Mouse (Mus musculus): ENCODE results near the gene Rpsa. TPM values are rescaled to one million over a fixed set of nuclear protein-coding genes. Genes with fewer than 3 reads are reported as not detected.

Gene Rpsa
- polyA plus RNA-seq, 1 experiment from 2014 or later = 1,176 TPM

DNA sequence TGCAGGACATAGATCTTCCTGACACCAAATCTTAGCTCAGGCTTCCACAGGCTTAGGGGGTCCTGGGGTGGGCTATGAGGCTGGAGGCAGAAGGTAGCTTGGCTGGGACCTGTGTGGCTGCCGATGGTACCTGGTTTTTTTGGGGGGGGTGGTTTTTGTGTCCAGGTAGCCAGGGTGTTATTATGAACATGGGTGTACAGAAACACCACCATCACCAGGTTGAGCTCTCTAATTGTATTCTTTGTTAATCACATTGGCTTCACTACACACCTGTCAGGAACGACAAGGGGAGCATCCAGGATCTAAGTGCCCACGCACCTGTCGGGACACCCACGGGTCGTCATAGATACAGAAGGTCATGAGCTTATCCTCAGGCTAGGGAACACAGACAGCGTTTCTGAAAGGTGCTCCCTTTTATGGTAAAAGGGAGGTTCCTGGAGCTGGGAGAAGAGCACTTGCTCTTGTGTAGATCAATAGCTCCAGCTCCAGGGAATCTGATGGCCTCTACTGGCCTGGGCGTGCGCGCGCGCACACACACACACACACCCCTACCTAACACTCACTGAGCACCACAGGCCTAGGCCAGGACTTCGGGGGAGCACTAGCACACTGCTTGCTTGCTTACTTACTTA is 7.2 kb downstream of the Rpsa start:
- no peak overlapping the region for H3K4me3 ChIP-seq (replicated peaks; ENCODE audit: low read depth, low read length)
- no peak overlapping the region for H3K27ac ChIP-seq (replicated peaks; ENCODE audit: low read depth, low read length)
- WGBS = 88% methylated on average over 13 of the region's 13 CpGs
- ATAC-seq (ENCODE audit: low FRiP score, low TSS enrichment) = no peak
- no peak for DNase-seq
- H3K9me3 ChIP-seq (ENCODE audit: control insufficient read depth, low read length) = no peaks in the 10 kb centered on the region
- H3K27me3 ChIP-seq (ENCODE audit: control insufficient read depth, insufficient read depth, low read length) = no peaks in the 10 kb centered on the region
- no peaks in the 10 kb centered on the region for H3K4me1 ChIP-seq (ENCODE audit: control insufficient read depth, insufficient read depth, low read length)
- no peak overlapping the region for H3K9ac ChIP-seq (replicated peaks; ENCODE audit: low read length)
- H3K36me3 ChIP-seq (ENCODE audit: control insufficient read depth, insufficient read depth, low read length) = peaks cover 35% of the 10 kb centered on the region
- no peak overlapping the region for H3K4me2 ChIP-seq (ENCODE audit: low read length)

DNA sequence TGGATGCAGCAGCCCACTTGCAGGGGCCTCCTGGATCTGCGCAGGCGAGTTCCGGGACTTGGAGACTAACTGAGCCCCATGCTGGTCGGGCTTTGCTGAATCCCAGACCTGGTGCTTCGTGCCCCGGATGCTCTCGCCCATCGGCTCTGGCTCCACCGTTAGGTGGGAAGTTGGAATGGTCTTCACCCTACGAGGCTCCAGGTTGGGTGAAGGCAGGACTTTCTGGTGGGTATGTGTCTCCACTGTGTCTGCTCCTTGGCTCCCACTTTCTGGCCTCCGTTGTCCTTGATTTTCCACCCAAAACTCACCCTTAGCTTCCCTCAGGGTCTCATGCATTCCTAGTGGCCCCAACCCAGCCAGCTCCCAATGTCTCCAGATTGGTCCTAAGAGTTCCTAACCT is 8.0 kb downstream of the Rpsa start:
- Histone ChIP-seq H3K27ac (replicated peaks; ENCODE audit: low read depth, low read length) (no peak overlapping the region), H3K4me2 (ENCODE audit: low read length) (no peak overlapping the region), H3K4me1 (ENCODE audit: control insufficient read depth, insufficient read depth, low read length) (no peaks in the 10 kb centered on the region), H3K36me3 (ENCODE audit: control insufficient read depth, insufficient read depth, low read length) (peaks cover 28% of the 10 kb centered on the region), H3K9ac (replicated peaks; ENCODE audit: low read length) (no peak overlapping the region), H3K9me3 (ENCODE audit: control insufficient read depth, low read length) (no peaks in the 10 kb centered on the region), H3K4me3 (replicated peaks; ENCODE audit: low read depth, low read length) (no peak overlapping the region), H3K27me3 (ENCODE audit: control insufficient read depth, insufficient read depth, low read length) (no peaks in the 10 kb centered on the region)
- no peak for DNase-seq
- ATAC-seq (ENCODE audit: low FRiP score, low TSS enrichment) = no peak
- 91% methylated on average over 11 of the region's 11 CpGs for WGBS

- WGBS = 18% methylated on average over 4 of the region's 4 CpGs
- Histone ChIP-seq H3K27ac (replicated peaks; ENCODE audit: low read depth, low read length) (no peak overlapping the region), H3K4me1 (ENCODE audit: control insufficient read depth, insufficient read depth, low read length) (no peaks in the 10 kb centered on the region), H3K9me3 (ENCODE audit: control insufficient read depth, low read length) (no peaks in the 10 kb centered on the region), H3K4me3 (replicated peaks; ENCODE audit: low read depth, low read length) (no peak overlapping the region), H3K9ac (replicated peaks; ENCODE audit: low read length) (no peak overlapping the region), H3K4me2 (ENCODE audit: low read length) (no peak overlapping the region), H3K27me3 (ENCODE audit: control insufficient read depth, insufficient read depth, low read length) (no peaks in the 10 kb centered on the region), H3K36me3 (ENCODE audit: control insufficient read depth, insufficient read depth, low read length) (no peaks in the 10 kb centered on the region)
- DNase-seq (peak; percentile 95), ATAC-seq (ENCODE audit: low FRiP score, low TSS enrichment) (no peak)
These were observed 13.2 kb downstream of the Rpsa start for GRCm38 (mm10) chr9:120140652-120141051.

GRCm38 (mm10) chr9:120144474-120144873 is 17.0 kb downstream of the Rpsa start:
- H3K4me3 ChIP-seq (replicated peaks; ENCODE audit: low read depth, low read length) = no peak overlapping the region
- WGBS = 87% methylated on average over 13 of the region's 13 CpGs
- H3K4me2 ChIP-seq (ENCODE audit: low read length) = no peak overlapping the region
- H3K27ac ChIP-seq (replicated peaks; ENCODE audit: low read depth, low read length) = no peak overlapping the region
- no peak for DNase-seq
- no peak for ATAC-seq (ENCODE audit: low FRiP score, low TSS enrichment)
- no peaks in the 10 kb centered on the region for H3K4me1 ChIP-seq (ENCODE audit: control insufficient read depth, insufficient read depth, low read length)
- H3K9me3 ChIP-seq (ENCODE audit: control insufficient read depth, low read length) = no peaks in the 10 kb centered on the region
- no peaks in the 10 kb centered on the region for H3K36me3 ChIP-seq (ENCODE audit: control insufficient read depth, insufficient read depth, low read length)
- H3K9ac ChIP-seq (replicated peaks; ENCODE audit: low read length) = no peak overlapping the region
- H3K27me3 ChIP-seq (ENCODE audit: control insufficient read depth, insufficient read depth, low read length) = no peaks in the 10 kb centered on the region

- no peak for DNase-seq
- Histone ChIP-seq H3K9me3 (ENCODE audit: control insufficient read depth, low read length) (no peaks in the 10 kb centered on the region), H3K4me1 (ENCODE audit: control insufficient read depth, insufficient read depth, low read length) (no peaks in the 10 kb centered on the region), H3K4me3 (replicated peaks; ENCODE audit: low read depth, low read length) (no peak within 1 kb of the TSS), H3K4me2 (ENCODE audit: low read length) (no peak within 1 kb of the TSS), H3K9ac (replicated peaks; ENCODE audit: low read length) (no peak within 1 kb of the TSS), H3K27me3 (ENCODE audit: control insufficient read depth, insufficient read depth, low read length) (no peaks in the 10 kb centered on the region), H3K27ac (replicated peaks; ENCODE audit: low read depth, low read length) (no peak within 1 kb of the TSS), H3K36me3 (ENCODE audit: control insufficient read depth, insufficient read depth, low read length) (no peaks in the 10 kb centered on the region)
- 39% methylated on average over 11 of the region's 11 CpGs for WGBS
- no peak for ATAC-seq (ENCODE audit: low FRiP score, low TSS enrichment)
These were observed 21.8 kb downstream of the Rpsa start, which contains the start of gene Mobp for GRCm38 (mm10) chr9:120149222-120149828. Gene Mobp (plus strand): TSS chr9:120149707.

GRCm38 (mm10) chr9:120151152-120151551 is 23.7 kb downstream of the Rpsa start:
- no peak overlapping the region for H3K4me2 ChIP-seq (ENCODE audit: low read length)
- ATAC-seq (ENCODE audit: low FRiP score, low TSS enrichment) = no peak
- no peaks in the 10 kb centered on the region for H3K27me3 ChIP-seq (ENCODE audit: control insufficient read depth, insufficient read depth, low read length)
- WGBS = 76% methylated on average over 5 of the region's 5 CpGs
- no peak overlapping the region for H3K4me3 ChIP-seq (replicated peaks; ENCODE audit: low read depth, low read length)
- no peak overlapping the region for H3K27ac ChIP-seq (replicated peaks; ENCODE audit: low read depth, low read length)
- H3K9ac ChIP-seq (replicated peaks; ENCODE audit: low read length) = no peak overlapping the region
- no peaks in the 10 kb centered on the region for H3K4me1 ChIP-seq (ENCODE audit: control insufficient read depth, insufficient read depth, low read length)
- no peak for DNase-seq
- H3K36me3 ChIP-seq (ENCODE audit: control insufficient read depth, insufficient read depth, low read length) = no peaks in the 10 kb centered on the region
- no peaks in the 10 kb centered on the region for H3K9me3 ChIP-seq (ENCODE audit: control insufficient read depth, low read length)

DNA sequence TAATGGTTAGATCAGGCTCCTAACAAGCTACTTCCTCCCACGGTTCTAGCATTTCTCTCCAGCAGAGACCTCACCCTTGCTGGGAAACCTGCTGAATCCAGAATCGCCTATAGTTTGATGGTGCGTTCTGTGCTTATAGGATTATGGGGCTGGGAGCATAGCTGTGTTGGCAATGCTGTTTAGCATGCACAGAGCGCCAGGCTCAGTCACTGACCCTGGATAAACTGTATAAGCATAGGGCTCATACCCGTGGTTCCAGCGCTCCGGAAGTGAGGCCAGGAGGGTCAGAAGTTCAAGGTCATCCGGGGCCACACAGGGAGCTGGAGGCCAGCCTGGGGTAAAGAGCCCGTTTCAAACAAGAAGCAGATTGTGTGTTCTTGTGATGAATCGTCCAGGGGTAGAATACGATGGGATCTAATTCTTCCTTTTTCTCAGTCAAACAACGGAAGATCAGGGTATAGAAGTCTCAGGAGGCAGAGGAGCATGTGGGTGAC is 24.5 kb downstream of the Rpsa start:
- Histone ChIP-seq H3K36me3 (ENCODE audit: control insufficient read depth, insufficient read depth, low read length) (no peaks in the 10 kb centered on the region), H3K27me3 (ENCODE audit: control insufficient read depth, insufficient read depth, low read length) (no peaks in the 10 kb centered on the region), H3K27ac (replicated peaks; ENCODE audit: low read depth, low read length) (no peak overlapping the region), H3K4me3 (replicated peaks; ENCODE audit: low read depth, low read length) (no peak overlapping the region), H3K9ac (replicated peaks; ENCODE audit: low read length) (no peak overlapping the region), H3K4me1 (ENCODE audit: control insufficient read depth, insufficient read depth, low read length) (no peaks in the 10 kb centered on the region), H3K4me2 (ENCODE audit: low read length) (no peak overlapping the region), H3K9me3 (ENCODE audit: control insufficient read depth, low read length) (no peaks in the 10 kb centered on the region)
- ATAC-seq (ENCODE audit: low FRiP score, low TSS enrichment) = no peak
- 80% methylated on average over 12 of the region's 12 CpGs for WGBS
- no peak for DNase-seq

- Histone ChIP-seq H3K4me3 (replicated peaks; ENCODE audit: low read depth, low read length) (no peak overlapping the region), H3K36me3 (ENCODE audit: control insufficient read depth, insufficient read depth, low read length) (no peaks in the 10 kb centered on the region), H3K4me1 (ENCODE audit: control insufficient read depth, insufficient read depth, low read length) (peaks cover 4% of the 10 kb centered on the region; the same call in 1 of the 2 replicates), H3K9ac (replicated peaks; ENCODE audit: low read length) (no peak overlapping the region), H3K27me3 (ENCODE audit: control insufficient read depth, insufficient read depth, low read length) (no peaks in the 10 kb centered on the region), H3K4me2 (ENCODE audit: low read length) (no peak overlapping the region), H3K27ac (replicated peaks; ENCODE audit: low read depth, low read length) (0 out of 2 replicates have a peak overlapping the region, but pooled peaks have one; percentile 1), H3K9me3 (ENCODE audit: control insufficient read depth, low read length) (no peaks in the 10 kb centered on the region)
- ATAC-seq (ENCODE audit: low FRiP score, low TSS enrichment) = no peak
- 47% methylated on average over 4 of the region's 4 CpGs for WGBS
- DNase-seq = no peak
These were observed 30.6 kb downstream of the Rpsa start for GRCm38 (mm10) chr9:120158047-120158446.

GRCm38 (mm10) chr9:120163862-120164261 is 36.4 kb downstream of the Rpsa start:
- no peak for DNase-seq

More at GRCm38 (mm10) chr9:120163862-120164261, 36.4 kb downstream of the Rpsa start:
- ATAC-seq (ENCODE audit: low FRiP score, low TSS enrichment) = no peak
- WGBS = 89% methylated on average over 16 of the region's 16 CpGs
- H3K27ac ChIP-seq (replicated peaks; ENCODE audit: low read depth, low read length) = no peak overlapping the region
- H3K4me1 ChIP-seq (ENCODE audit: control insufficient read depth, insufficient read depth, low read length) = no peaks in the 10 kb centered on the region
- no peaks in the 10 kb centered on the region for H3K27me3 ChIP-seq (ENCODE audit: control insufficient read depth, insufficient read depth, low read length)
- H3K9ac ChIP-seq (replicated peaks; ENCODE audit: low read length) = no peak overlapping the region
- no peaks in the 10 kb centered on the region for H3K9me3 ChIP-seq (ENCODE audit: control insufficient read depth, low read length)
- H3K4me2 ChIP-seq (ENCODE audit: low read length) = no peak overlapping the region
- no peak overlapping the region for H3K4me3 ChIP-seq (replicated peaks; ENCODE audit: low read depth, low read length)
- no peaks in the 10 kb centered on the region for H3K36me3 ChIP-seq (ENCODE audit: control insufficient read depth, insufficient read depth, low read length)
